Mouse (Mus musculus) CH12.LX (cell line): ENCODE data around the gene Oosp2.

Experiments
- CHD2 ChIP-seq: IDR thresholded peaks from 2 replicates; pipeline ENCODE4 v1.6.1; 2011; ENCODE audit warnings: low read length, improper control_type of control experiment
- CTCF ChIP-seq, 2 experiments: IDR thresholded peaks in 1 of 2; conservative IDR thresholded peaks in 1 of 2; 2 replicates each; pipeline ENCODE4 v1.5.1; 2011 to 2012; ENCODE audit warnings: low read depth in 2 of 2, low read length in 2 of 2, improper control_type of control experiment in 1 of 2, inconsistent platforms in 1 of 2, mild to moderate bottlenecking in 1 of 2, moderate library complexity in 1 of 2
- EP300 ChIP-seq: IDR thresholded peaks from 2 replicates; pipeline ENCODE4 v1.6.1; 2011; ENCODE audit warnings: low read length, improper control_type of control experiment
- JUND ChIP-seq: conservative IDR thresholded peaks from 2 replicates; pipeline ENCODE4 v1.6.1; 2011; ENCODE audit warnings: low read depth, low read length, improper control_type of control experiment
- MAFK ChIP-seq: IDR thresholded peaks from 2 replicates; pipeline ENCODE4 v1.6.1; 2011; ENCODE audit warnings: low read length, improper control_type of control experiment; ENCODE audit not compliant: insufficient replicate concordance
- MAX ChIP-seq: IDR thresholded peaks from 2 replicates; pipeline ENCODE4 v1.6.1; 2011; ENCODE audit warnings: low read length, improper control_type of control experiment
- MEF2A ChIP-seq: IDR thresholded peaks from 2 replicates; pipeline ENCODE4 v1.6.1; 2014; ENCODE audit warnings: low read depth, mild to moderate bottlenecking, inconsistent platforms, low read length, improper control_type of control experiment, borderline replicate concordance
- MXI1 ChIP-seq: IDR thresholded peaks from 2 replicates; pipeline ENCODE4 v1.6.1; 2011; ENCODE audit warnings: mild to moderate bottlenecking, low read depth, low read length, improper control_type of control experiment
- RCOR1 ChIP-seq: conservative IDR thresholded peaks from 2 replicates; pipeline ENCODE4 v1.6.1; 2012; ENCODE audit warnings: low read depth, mild to moderate bottlenecking, inconsistent platforms, low read length, improper control_type of control experiment
- SIN3A ChIP-seq: IDR thresholded peaks from 2 replicates; pipeline ENCODE4 v1.6.1; 2012; ENCODE audit warnings: low read length, improper control_type of control experiment, inconsistent platforms
- SMC3 ChIP-seq: IDR thresholded peaks from 2 replicates; pipeline ENCODE4 v1.6.1; 2011; ENCODE audit warnings: low read depth, low read length, improper control_type of control experiment
- USF2 ChIP-seq: conservative IDR thresholded peaks from 2 replicates; pipeline ENCODE4 v1.6.1; 2011; ENCODE audit warnings: low read depth, low read length, improper control_type of control experiment

DNA sequence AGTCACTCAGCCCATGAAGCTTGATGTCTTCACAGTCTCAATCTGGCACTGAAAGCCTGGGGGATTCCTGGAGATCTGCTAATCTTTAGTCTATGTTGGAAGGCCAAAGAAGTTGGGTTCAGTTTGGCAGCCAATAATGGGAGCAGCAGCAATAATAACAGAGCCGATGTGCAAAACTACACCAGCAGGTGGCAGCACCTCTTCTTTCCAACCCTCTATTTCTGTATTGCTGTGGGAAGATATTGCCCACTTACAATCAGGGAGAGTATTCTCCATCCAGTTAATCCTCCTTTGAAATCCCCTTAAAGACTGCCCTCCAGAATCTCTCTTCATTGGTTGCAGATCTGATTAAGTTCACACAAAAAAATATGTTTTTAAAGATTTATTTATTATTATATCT, 52.2 kb downstream of the Oosp2 start:
- no peak for TF ChIP-seq SIN3A
- no peak for TF ChIP-seq MAX
- TF ChIP-seq CTCF (conservative IDR thresholded peaks at IDR 0.05 in 1 of 2, IDR thresholded peaks at IDR 0.05 in 1 of 2; ENCODE audit: low read depth in 2 of 2, low read length in 2 of 2), result peak; percentile 58 to 86
- no peak for TF ChIP-seq RCOR1
- no peak for TF ChIP-seq MXI1
- TF ChIP-seq USF2, result no peak
- TF ChIP-seq MAFK, result no peak
- no peak for TF ChIP-seq EP300
- TF ChIP-seq JUND, result 0 out of 2 replicates have a peak, but pooled peaks have one; percentile 10
- peak; percentile 87 for TF ChIP-seq SMC3
- TF ChIP-seq MEF2A, result no peak
- no peak for TF ChIP-seq CHD2
